Mouse (Mus musculus): ENCODE measurements at regions not wholly inside any gene's neighbourhood (a gene's known extent, or its start where the extent isn't known, plus 50 kb on each side); places are given as distances from the start of the nearest gene placed in this dataset.

DNA sequence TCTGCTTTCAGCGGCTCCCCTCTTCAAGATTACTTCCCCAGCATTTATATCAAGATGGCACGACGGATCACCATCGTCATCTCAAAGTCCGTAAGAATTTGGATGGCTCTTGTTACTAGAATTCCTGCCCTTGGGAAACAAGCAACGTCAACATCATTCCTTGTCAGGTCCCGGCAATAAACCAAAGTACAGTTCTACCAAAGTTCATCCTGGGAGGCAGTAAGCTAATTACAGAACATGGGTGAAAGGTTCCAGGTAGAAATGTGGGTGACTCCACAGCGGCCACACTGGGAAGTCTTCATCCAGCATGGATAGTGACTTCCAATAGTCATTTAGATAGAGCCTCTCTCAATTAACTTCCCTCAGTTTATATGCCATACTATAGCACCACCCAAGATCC lies 110.6 kb downstream of the Gm826 start:
- H3K9me3 ChIP-seq (ENCODE audit: control insufficient read depth), result no peaks in the 10 kb centered on the region
- H3K4me1 ChIP-seq (replicated peaks; ENCODE audit: control insufficient read depth, insufficient read depth, low read length), result peaks cover 9% of the 10 kb centered on the region; the same call in 1 of the 2 replicates
- no peaks in the 10 kb centered on the region for H3K27me3 ChIP-seq (replicated peaks; ENCODE audit: control insufficient read depth, insufficient read depth, low read length)
- no peak overlapping the region for H3K4me3 ChIP-seq (ENCODE audit: low read depth, low read length)
- no peaks in the 10 kb centered on the region for H3K36me3 ChIP-seq (ENCODE audit: control insufficient read depth, insufficient read depth)
- H3K4me2 ChIP-seq (replicated peaks; ENCODE audit: low read depth), result no peak overlapping the region
- peak overlapping the region; percentile 70 for H3K27ac ChIP-seq (ENCODE audit: low read depth, low read length)
- WGBS, result 42% methylated on average over 8 of the region's 8 CpGs
- H3K9ac ChIP-seq (ENCODE audit: low read depth, low read length), result no peak overlapping the region
- peak; percentile 40 for TF ChIP-seq CTCF (IDR thresholded peaks at IDR 0.05; ENCODE audit: low read depth)
- ATAC-seq, result peak; percentile 52

DNA sequence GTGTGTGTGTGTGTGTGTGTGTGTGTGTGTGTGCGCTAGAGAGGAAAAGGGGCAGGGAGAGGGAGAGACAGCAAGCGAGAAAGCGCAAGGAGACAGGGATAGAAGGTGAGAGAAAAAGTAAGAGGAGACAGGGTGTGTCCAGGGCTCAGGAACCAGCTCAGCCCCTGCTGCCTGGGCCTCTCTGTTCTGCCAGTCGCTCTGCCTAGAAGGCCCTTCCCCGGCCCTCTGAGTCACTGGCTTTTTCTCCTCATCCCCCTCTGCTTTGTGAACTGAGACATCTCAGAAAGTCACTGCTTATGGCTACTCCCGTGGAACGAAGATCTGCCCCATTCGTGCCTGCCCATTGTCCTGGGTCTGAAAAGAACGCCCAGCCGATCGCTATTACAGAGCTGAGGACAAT lies 112.2 kb downstream of the Gm826 start:
- no peak overlapping the region for H3K4me3 ChIP-seq (ENCODE audit: low read depth, low read length)
- no peaks in the 10 kb centered on the region for H3K9me3 ChIP-seq (ENCODE audit: control insufficient read depth)
- H3K4me2 ChIP-seq (replicated peaks; ENCODE audit: low read depth), result no peak overlapping the region
- peak; percentile 55 for ATAC-seq
- H3K27me3 ChIP-seq (replicated peaks; ENCODE audit: control insufficient read depth, insufficient read depth, low read length), result no peaks in the 10 kb centered on the region
- H3K36me3 ChIP-seq (ENCODE audit: control insufficient read depth, insufficient read depth), result no peaks in the 10 kb centered on the region
- 48% methylated on average over 11 of the region's 11 CpGs for WGBS
- H3K9ac ChIP-seq (ENCODE audit: low read depth, low read length), result no peak overlapping the region; the same call in 1 of the 2 replicates
- peaks cover 9% of the 10 kb centered on the region; the same call in 1 of the 2 replicates for H3K4me1 ChIP-seq (replicated peaks; ENCODE audit: control insufficient read depth, insufficient read depth, low read length)
- peak overlapping the region; percentile 70 for H3K27ac ChIP-seq (ENCODE audit: low read depth, low read length)
- no peak for TF ChIP-seq CTCF (IDR thresholded peaks at IDR 0.05; ENCODE audit: low read depth)

DNA sequence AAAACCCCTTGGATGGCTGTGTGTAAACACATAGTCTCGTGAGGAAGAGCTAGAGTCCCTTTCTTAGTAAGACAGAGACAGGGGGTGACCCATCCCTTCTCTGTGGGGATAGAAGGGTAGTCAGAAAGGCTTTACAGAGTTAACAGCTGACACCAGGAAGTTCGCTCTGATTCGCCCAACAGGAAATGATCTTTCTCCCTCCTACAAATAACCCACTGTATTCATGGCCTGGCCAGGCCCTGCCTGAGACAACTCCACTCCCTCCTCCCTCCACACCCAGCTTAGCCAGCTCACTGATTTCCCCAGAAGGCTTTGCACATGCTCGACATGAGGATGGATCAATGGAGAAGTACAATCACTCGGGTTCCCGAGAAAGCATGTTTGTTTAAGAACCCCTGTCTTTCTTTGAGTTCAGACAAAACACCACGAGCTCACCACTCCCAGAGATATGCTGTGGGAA lies 113.4 kb downstream of the Gm826 start:
- H3K27ac ChIP-seq (ENCODE audit: low read depth, low read length), result no peak overlapping the region
- H3K9me3 ChIP-seq (ENCODE audit: control insufficient read depth), result no peaks in the 10 kb centered on the region
- H3K4me3 ChIP-seq (ENCODE audit: low read depth, low read length), result no peak overlapping the region
- peaks cover 9% of the 10 kb centered on the region; the same call in 1 of the 2 replicates for H3K4me1 ChIP-seq (replicated peaks; ENCODE audit: control insufficient read depth, insufficient read depth, low read length)
- H3K36me3 ChIP-seq (ENCODE audit: control insufficient read depth, insufficient read depth), result no peaks in the 10 kb centered on the region
- 14% methylated on average over 7 of the region's 7 CpGs for WGBS
- ATAC-seq, result 0 out of 2 replicates have a peak, but pooled peaks have one; percentile 15
- H3K27me3 ChIP-seq (replicated peaks; ENCODE audit: control insufficient read depth, insufficient read depth, low read length), result no peaks in the 10 kb centered on the region
- no peak overlapping the region for H3K4me2 ChIP-seq (replicated peaks; ENCODE audit: low read depth)
- no peak for TF ChIP-seq CTCF (IDR thresholded peaks at IDR 0.05; ENCODE audit: low read depth)
- H3K9ac ChIP-seq (ENCODE audit: low read depth, low read length), result no peak overlapping the region

DNA sequence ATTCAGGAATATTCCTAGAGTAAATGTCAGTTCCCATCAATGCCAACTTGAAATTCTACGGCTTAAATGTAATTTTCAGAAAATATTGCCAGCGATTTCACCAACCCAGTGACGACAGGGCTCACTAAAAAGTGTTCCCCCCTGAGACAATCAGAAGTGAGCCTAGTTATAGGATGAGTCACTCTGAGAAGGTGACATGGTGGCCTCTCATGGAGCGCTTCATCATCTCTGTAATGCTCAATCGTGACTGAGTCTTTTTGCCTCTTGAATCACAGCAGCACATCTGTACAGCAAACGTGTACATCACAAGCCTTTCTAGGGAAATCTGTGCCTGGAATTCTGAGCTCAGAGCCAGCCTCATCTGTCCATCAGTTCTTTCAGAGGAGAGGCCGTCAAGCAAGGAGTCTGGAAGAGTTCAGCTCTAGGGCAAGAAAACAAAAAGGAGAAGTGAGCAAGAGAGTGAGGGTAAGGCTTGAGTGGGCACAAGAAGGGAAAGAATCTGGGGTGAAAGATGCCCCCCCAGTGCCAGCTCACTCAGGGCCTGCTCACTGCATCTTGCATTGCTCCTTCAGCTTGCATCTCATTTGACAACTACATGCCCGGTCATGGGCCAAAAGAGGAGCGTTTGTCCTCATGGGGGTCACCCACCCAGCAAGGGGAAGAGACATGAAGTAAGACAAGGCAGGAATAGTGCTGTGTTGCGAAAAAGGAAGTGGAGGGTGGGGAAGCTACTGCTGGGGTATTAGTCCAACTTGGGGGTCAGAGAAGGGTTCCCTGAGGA lies 119.7 kb downstream of the Gm826 start:
- Histone ChIP-seq H3K4me2 (replicated peaks; ENCODE audit: low read depth) (no peak overlapping the region), H3K27me3 (replicated peaks; ENCODE audit: control insufficient read depth, insufficient read depth, low read length) (no peaks in the 10 kb centered on the region)

DNA sequence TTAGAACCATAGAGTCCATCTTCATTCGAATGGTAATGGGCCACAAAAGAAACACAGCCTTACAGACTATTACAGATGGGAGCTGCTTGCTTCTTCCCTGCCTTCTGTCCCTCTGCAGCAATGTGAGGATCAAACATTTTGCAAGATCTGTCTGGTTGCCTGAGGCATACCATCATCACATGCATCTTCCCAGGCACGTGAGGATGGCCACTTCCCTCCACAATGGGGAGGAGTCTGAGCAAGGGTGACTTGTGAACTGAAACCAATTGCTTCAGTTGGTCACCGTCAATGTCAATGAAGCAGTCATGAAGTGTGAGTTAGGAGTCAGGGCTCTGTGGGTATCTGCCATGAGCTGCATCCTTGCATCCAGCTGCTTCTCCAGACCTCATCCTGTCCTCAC lies 123.5 kb downstream of the Gm826 start:
- ATAC-seq, result no peak
- 80% methylated on average over 3 of the region's 3 CpGs for WGBS
- no peaks in the 10 kb centered on the region for H3K36me3 ChIP-seq (ENCODE audit: control insufficient read depth, insufficient read depth)

More for the DNA sequence above, 119.7 kb downstream of the Gm826 start:
- no peak for TF ChIP-seq CTCF (IDR thresholded peaks at IDR 0.05; ENCODE audit: low read depth)
- Histone ChIP-seq H3K4me3 (ENCODE audit: low read depth, low read length) (no peak overlapping the region), H3K9ac (ENCODE audit: low read depth, low read length) (no peak overlapping the region), H3K36me3 (ENCODE audit: control insufficient read depth, insufficient read depth) (no peaks in the 10 kb centered on the region), H3K4me1 (replicated peaks; ENCODE audit: control insufficient read depth, insufficient read depth, low read length) (no peaks in the 10 kb centered on the region), H3K27ac (ENCODE audit: low read depth, low read length) (no peak overlapping the region), H3K9me3 (ENCODE audit: control insufficient read depth) (no peaks in the 10 kb centered on the region)
- ATAC-seq, result no peak
- WGBS, result 89% methylated on average over 10 of the region's 10 CpGs

DNA sequence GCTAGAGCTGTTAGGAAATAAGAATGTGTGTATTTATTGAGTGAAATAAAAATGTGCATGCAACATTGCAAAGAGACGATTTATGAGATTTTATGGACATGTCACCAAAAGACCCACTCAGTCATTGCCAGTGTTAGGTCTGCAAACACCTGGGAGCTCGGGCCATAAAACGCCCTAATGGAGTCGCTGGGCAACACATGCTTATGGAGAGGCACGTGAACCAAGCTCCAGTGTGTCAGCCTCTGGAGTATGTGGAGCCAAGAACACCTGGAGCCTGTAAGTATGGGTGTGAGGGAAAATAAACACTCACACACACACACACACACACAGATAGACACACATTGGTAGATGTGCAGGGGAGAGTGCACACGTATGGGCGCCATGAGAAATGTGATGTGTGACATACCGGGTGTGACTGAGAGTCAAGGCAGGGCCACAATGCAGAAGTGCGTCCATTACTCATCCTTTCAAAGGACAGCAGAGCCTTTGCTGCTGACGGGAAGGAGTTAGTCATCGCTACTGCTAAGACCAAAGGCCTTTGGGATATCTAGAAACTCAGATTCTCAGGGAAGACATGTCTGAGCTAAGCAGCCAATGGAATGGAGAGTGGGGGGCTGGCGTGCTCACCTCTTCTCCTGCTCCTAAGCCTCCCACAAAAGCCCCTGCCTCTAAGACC lies 124.2 kb downstream of the Gm826 start:
- H3K27ac ChIP-seq (ENCODE audit: low read depth, low read length), result no peak overlapping the region

More for the DNA sequence above, 123.5 kb downstream of the Gm826 start:
- Histone ChIP-seq H3K4me1 (replicated peaks; ENCODE audit: control insufficient read depth, insufficient read depth, low read length) (no peaks in the 10 kb centered on the region), H3K27me3 (replicated peaks; ENCODE audit: control insufficient read depth, insufficient read depth, low read length) (no peaks in the 10 kb centered on the region), H3K27ac (ENCODE audit: low read depth, low read length) (no peak overlapping the region), H3K4me2 (replicated peaks; ENCODE audit: low read depth) (no peak overlapping the region), H3K9ac (ENCODE audit: low read depth, low read length) (no peak overlapping the region), H3K9me3 (ENCODE audit: control insufficient read depth) (no peaks in the 10 kb centered on the region), H3K4me3 (ENCODE audit: low read depth, low read length) (no peak overlapping the region)
- no peak for TF ChIP-seq CTCF (IDR thresholded peaks at IDR 0.05; ENCODE audit: low read depth)

More for the DNA sequence above, 124.2 kb downstream of the Gm826 start:
- Histone ChIP-seq H3K4me3 (ENCODE audit: low read depth, low read length) (no peak overlapping the region), H3K9me3 (ENCODE audit: control insufficient read depth) (no peaks in the 10 kb centered on the region), H3K4me1 (replicated peaks; ENCODE audit: control insufficient read depth, insufficient read depth, low read length) (no peaks in the 10 kb centered on the region), H3K9ac (ENCODE audit: low read depth, low read length) (no peak overlapping the region), H3K4me2 (replicated peaks; ENCODE audit: low read depth) (no peak overlapping the region), H3K27me3 (replicated peaks; ENCODE audit: control insufficient read depth, insufficient read depth, low read length) (no peaks in the 10 kb centered on the region), H3K36me3 (ENCODE audit: control insufficient read depth, insufficient read depth) (no peaks in the 10 kb centered on the region)
- TF ChIP-seq CTCF (IDR thresholded peaks at IDR 0.05; ENCODE audit: low read depth), result no peak
- no peak for ATAC-seq
- WGBS, result 70% methylated on average over 12 of the region's 12 CpGs

Data from intestine, postnatal 0 days (tissue).